Mouse (Mus musculus) embryonic fibroblast, embryonic 13.5 days (primary cell): ENCODE data around the gene Dnase1.

ENCODE experiments used
- CTCF ChIP-seq: IDR thresholded peaks from 2 replicates; pipeline ENCODE4 v1.5.1; 2011; ENCODE audit warnings: mild to moderate bottlenecking, control low read depth, low read length, moderate library complexity, borderline replicate concordance; ENCODE audit not compliant: insufficient read depth
- POLR2A ChIP-seq: IDR thresholded peaks from 2 replicates; pipeline ENCODE4 v1.6.1; 2011; ENCODE audit warnings: low read depth, mild to moderate bottlenecking, control low read depth, low read length, moderate library complexity

- TF ChIP-seq POLR2A (no peak), CTCF (no peak)
These were observed 6.2 kb upstream of the Dnase1 start for GRCm38 (mm10) chr16:4030501-4030900.
